Mouse (Mus musculus): ENCODE measurements at regions not wholly inside any gene's neighbourhood (a gene's known extent, or its start where the extent isn't known, plus 50 kb on each side); places are given as distances from the start of the nearest gene placed in this dataset.

DNA sequence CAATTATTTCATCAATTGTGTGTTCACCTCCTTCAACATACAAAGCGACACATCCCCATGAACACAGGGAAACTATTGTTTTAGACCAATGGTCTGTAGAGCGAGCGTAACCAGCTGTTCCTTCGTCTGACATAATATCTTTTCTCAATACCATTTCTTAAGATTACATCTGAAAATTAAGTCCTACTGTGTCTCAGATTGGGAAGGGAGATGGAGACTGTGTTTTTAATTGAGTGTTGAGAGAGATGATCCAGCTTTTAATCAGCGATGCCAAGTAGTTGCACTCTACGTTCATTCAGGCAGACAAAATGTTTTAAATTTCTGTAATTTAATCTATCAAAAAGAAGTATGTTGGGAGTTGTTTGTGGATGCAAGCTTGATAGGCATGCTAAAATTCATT, 445.3 kb downstream of the Hdgfl1 start:
- H3K9ac ChIP-seq, result no peak overlapping the region
- no peak overlapping the region for H3K4me2 ChIP-seq
- H3K9me3 ChIP-seq, result no peaks in the 10 kb centered on the region
- H3K27ac ChIP-seq, result no peak overlapping the region
- H3K36me3 ChIP-seq, result no peaks in the 10 kb centered on the region
- no peak overlapping the region for H3K4me3 ChIP-seq (replicated peaks)
- no peak for ATAC-seq (ENCODE audit: insufficient read depth, low FRiP score, low read depth)
- no peaks in the 10 kb centered on the region for H3K4me1 ChIP-seq
- no peaks in the 10 kb centered on the region for H3K27me3 ChIP-seq (replicated peaks)
- 86% methylated on average over 6 of the region's 6 CpGs for WGBS

DNA sequence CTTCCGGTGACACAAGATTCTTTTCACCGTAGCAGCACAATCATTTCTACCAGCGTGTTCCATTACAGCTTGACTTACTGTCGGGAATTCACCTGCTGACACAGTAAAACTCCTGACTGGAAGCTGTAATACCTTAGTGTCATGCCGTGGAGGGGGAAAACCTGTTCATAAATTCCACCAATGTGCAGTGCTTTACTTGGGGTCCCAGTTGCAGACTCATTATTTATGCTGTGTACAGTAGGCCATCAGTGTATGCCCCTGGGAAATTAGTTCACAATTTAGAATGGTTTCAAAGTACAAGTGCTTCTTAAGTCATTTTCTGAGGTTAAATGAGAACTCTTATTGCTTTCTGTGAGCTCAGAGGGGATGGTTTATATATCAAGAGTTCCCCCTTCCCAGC, 451.4 kb downstream of the Hdgfl1 start:
- Histone ChIP-seq H3K27me3 (replicated peaks) (no peaks in the 10 kb centered on the region), H3K9me3 (no peaks in the 10 kb centered on the region), H3K4me2 (no peak overlapping the region), H3K4me1 (no peaks in the 10 kb centered on the region), H3K4me3 (replicated peaks) (no peak overlapping the region), H3K36me3 (no peaks in the 10 kb centered on the region), H3K27ac (no peak overlapping the region), H3K9ac (no peak overlapping the region)
- 74% methylated on average over 5 of the region's 5 CpGs for WGBS
- ATAC-seq (ENCODE audit: insufficient read depth, low FRiP score, low read depth), result no peak

DNA sequence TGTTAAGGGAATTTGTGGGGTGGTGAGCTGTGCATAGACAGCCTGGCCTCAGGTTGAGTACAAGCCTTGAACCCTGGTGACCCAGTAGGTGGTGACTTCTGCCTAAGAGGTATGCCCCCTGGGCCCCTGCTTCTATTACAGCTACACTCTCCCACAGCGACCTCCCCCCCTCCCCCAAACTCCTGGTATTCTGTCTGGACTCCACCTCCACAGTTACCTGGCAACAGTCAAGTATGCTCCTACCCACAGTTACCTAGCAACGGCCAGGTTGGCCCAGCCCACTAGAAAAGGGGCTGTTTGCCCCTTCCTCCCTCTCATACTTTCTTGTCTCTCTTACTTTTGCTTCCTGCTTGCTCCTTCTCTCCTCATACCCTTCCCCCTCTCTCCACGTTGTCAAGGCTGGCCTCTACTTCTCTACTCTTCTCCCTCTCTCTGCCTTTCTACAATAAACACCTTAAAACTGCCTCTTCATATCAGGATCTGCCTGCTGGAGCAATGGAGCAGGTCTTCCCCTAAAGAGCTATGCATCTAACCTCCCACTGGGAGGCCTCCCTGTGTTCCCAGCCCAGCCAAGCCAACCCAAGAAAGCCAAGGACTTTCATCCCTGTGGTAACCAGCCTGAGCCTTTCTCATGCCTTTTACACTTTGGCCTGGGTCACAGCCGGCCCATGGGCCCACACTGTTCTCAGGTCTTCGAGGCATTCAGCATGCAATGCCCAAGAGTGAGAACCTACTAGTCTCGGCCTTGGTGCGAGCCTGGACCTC, 457.5 kb downstream of the Hdgfl1 start:
- Histone ChIP-seq H3K27ac (no peak overlapping the region), H3K36me3 (no peaks in the 10 kb centered on the region), H3K9me3 (no peaks in the 10 kb centered on the region), H3K4me2 (no peak overlapping the region), H3K4me1 (no peaks in the 10 kb centered on the region), H3K4me3 (replicated peaks) (no peak overlapping the region), H3K27me3 (replicated peaks) (no peaks in the 10 kb centered on the region), H3K9ac (no peak overlapping the region)
- no peak for ATAC-seq (ENCODE audit: insufficient read depth, low FRiP score, low read depth)
- 54% methylated on average over 7 of the region's 7 CpGs for WGBS

DNA sequence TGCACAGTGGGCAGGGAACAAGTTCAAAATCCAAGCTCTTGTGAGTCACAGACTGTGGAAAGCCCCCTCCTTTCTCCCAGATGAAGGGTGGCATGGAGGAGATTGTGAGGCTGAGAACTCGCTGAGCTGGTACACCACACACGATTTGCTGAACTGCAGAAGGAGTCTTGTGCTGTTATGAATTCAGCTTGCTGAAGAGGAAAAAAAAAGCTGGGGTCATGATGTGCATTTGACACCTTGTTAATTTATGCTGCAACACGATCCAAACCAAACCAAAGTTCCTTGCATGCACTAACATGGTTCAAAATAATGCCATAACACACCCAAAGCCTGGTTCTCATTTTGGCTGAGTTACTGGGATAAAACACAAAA, 485.9 kb downstream of the Hdgfl1 start:
- H3K27ac ChIP-seq, result no peak overlapping the region
- no peak for ATAC-seq (ENCODE audit: insufficient read depth, low FRiP score, low read depth)
- no peak overlapping the region for H3K4me2 ChIP-seq
- WGBS, result 60% methylated on average over 3 of the region's 3 CpGs
- H3K27me3 ChIP-seq (replicated peaks), result no peaks in the 10 kb centered on the region
- no peaks in the 10 kb centered on the region for H3K9me3 ChIP-seq
- no peaks in the 10 kb centered on the region for H3K4me1 ChIP-seq
- no peaks in the 10 kb centered on the region for H3K36me3 ChIP-seq
- H3K4me3 ChIP-seq (replicated peaks), result no peak overlapping the region
- H3K9ac ChIP-seq, result no peak overlapping the region

DNA sequence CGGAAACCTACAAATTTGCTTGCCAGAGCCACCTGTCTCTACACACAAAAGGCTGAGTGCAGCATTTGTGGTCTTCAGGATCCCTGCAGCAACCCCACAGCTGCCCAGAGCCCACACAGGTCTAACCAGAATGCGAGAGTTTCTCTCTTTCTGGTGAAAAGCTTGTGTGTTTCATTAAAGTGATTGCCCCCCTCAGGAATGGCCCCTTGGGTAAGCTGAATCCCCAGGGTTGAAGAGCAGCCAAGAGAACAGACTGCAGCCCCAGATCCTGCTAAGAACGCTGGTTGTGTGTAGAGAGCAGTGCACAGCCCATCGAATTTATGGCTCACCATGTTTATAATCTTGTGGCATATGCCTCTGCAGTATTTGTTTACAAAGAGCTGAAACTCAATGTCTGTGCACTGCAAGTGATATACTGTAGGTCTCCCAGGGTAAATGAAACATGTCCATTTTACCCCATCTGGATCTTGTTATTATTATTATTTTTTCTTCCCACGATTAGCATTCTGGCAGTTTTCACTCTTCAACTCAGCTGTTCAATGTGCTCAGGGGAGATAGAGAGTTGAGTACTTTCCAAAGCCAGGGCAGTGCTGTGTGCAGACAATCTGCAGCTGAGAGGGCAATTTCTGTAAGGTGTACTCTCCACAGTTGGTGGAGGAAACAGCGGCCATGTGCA, 486.4 kb downstream of the Hdgfl1 start:
- Histone ChIP-seq H3K4me2 (no peak overlapping the region), H3K4me1 (no peaks in the 10 kb centered on the region), H3K27ac (no peak overlapping the region), H3K9ac (no peak overlapping the region), H3K27me3 (replicated peaks) (no peaks in the 10 kb centered on the region), H3K4me3 (replicated peaks) (no peak overlapping the region), H3K9me3 (no peaks in the 10 kb centered on the region), H3K36me3 (no peaks in the 10 kb centered on the region)
- WGBS, result 48% methylated on average over 6 of the region's 6 CpGs
- no peak for ATAC-seq (ENCODE audit: insufficient read depth, low FRiP score, low read depth)

DNA sequence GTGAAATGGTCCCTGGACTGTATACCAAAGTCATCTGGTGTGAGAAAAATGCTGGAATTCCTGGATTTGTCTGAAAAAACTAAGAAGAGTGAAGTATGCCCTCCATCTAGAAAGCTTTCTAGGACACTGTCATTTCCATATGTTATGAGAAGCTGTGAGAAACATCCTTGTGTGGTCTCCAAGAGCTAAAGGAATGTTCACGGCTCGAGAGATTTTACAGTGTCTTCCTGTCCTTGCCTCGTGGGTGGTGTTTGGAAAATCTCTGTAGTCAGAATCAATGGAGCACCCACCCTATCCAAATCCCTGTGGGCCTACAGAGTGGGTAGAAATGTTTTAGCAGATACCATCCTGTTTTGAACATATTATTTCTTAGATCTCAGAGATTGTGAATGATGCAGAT, 487.7 kb downstream of the Hdgfl1 start:
- H3K4me3 ChIP-seq (replicated peaks), result no peak overlapping the region
- no peaks in the 10 kb centered on the region for H3K9me3 ChIP-seq
- WGBS, result 70% methylated on average over 3 of the region's 3 CpGs
- ATAC-seq (ENCODE audit: insufficient read depth, low FRiP score, low read depth), result no peak
- no peak overlapping the region for H3K27ac ChIP-seq
- no peaks in the 10 kb centered on the region for H3K4me1 ChIP-seq
- H3K4me2 ChIP-seq, result no peak overlapping the region
- no peaks in the 10 kb centered on the region for H3K36me3 ChIP-seq
- H3K9ac ChIP-seq, result no peak overlapping the region
- no peaks in the 10 kb centered on the region for H3K27me3 ChIP-seq (replicated peaks)

DNA sequence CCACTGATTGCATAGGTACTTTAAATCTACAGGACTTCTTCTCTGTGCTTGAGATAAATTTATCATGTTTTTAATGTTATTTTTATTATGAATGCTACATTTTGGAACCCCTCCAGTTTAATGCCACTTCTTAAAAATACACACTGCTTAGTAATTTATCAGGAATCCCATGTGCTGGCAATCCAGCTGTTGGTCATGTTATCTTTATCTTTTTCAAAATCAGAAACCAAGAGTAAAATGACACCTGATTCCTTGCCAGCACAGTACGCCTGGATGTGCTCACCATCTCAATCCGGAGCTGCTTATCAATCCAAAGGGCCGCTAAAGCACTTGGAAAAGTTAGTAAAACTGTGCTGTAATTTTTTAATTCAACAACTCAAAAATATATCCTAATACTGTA, 497.1 kb downstream of the Hdgfl1 start:
- Histone ChIP-seq H3K36me3 (no peaks in the 10 kb centered on the region), H3K27ac (no peak overlapping the region), H3K4me3 (replicated peaks) (no peak overlapping the region), H3K9me3 (no peaks in the 10 kb centered on the region), H3K4me1 (no peaks in the 10 kb centered on the region), H3K27me3 (replicated peaks) (no peaks in the 10 kb centered on the region), H3K9ac (no peak overlapping the region), H3K4me2 (no peak overlapping the region)
- WGBS, result 69% methylated on average over 3 of the region's 3 CpGs
- ATAC-seq (ENCODE audit: insufficient read depth, low FRiP score, low read depth), result no peak

DNA sequence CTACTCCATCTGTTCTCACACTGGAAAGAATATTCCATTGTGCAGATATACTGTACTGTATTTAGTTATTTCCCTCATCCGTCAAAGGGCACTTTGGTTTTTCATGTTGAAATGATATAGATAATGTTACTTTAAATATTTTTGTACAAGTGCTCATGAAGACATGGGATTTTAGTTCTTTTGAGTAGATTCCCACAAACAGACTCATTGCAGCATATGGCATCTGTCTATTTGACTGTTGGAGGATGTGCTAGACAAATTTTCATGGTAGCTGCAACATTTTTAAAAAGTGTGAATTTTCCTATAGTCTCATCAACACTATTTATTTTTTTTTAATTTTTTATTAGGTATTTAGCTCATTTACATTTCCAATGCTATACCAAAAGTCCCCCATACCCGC, 502.5 kb downstream of the Hdgfl1 start:
- no peak overlapping the region for H3K27ac ChIP-seq

DNA sequence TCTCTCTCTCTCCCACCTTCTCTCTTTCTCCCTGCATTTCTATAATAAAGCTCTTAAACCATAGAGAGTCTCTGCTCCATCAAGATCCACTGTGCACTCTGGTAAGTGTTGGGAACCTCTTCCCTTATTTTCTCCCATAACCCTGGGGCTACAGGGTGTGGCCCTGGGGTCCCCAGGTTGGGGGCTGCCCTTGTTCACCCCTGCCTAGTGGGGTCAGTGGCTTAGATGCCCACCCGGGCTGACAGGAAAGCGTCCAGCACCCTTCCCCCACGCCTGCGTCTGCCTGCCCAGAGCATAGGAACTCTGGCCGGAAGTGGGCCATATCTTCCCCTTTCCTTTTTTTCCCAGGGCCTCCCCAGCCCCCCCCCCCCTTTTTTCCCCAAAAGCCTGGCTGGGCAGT, 534.0 kb downstream of the Hdgfl1 start:
- 69% methylated on average over 5 of the region's 5 CpGs for WGBS
- Histone ChIP-seq H3K4me2 (no peak overlapping the region), H3K9me3 (no peaks in the 10 kb centered on the region), H3K9ac (no peak overlapping the region), H3K27ac (no peak overlapping the region), H3K4me3 (replicated peaks) (no peak overlapping the region), H3K4me1 (no peaks in the 10 kb centered on the region), H3K36me3 (no peaks in the 10 kb centered on the region), H3K27me3 (replicated peaks) (no peaks in the 10 kb centered on the region)
- no peak for ATAC-seq (ENCODE audit: insufficient read depth, low FRiP score, low read depth)

More for the DNA sequence above, 502.5 kb downstream of the Hdgfl1 start:
- no peak overlapping the region for H3K9ac ChIP-seq
- no peaks in the 10 kb centered on the region for H3K36me3 ChIP-seq
- no peak overlapping the region for H3K4me2 ChIP-seq
- H3K4me3 ChIP-seq (replicated peaks), result no peak overlapping the region
- H3K27me3 ChIP-seq (replicated peaks), result no peaks in the 10 kb centered on the region
- no peak for ATAC-seq (ENCODE audit: insufficient read depth, low FRiP score, low read depth)
- WGBS, result 80% methylated on average over 2 of the region's 2 CpGs
- no peaks in the 10 kb centered on the region for H3K9me3 ChIP-seq
- no peaks in the 10 kb centered on the region for H3K4me1 ChIP-seq

DNA sequence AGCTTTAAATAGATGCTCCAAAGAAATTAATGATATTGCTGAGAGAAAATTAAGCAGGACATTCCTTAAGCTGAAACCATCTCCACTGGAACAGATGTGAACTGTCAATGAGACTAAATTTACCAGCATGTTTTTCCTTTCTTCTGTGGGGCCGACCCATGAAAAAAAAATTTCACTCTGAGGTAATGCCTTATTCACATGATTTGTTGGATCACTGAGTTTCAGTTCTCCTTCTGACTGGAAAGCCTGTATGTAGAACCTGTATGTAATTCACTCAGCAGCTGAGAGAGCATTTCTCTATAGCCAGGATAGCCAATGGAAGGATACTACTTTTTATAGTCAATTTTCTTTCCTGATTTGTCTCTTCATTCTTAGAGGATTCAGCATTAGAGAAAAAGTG, 535.3 kb downstream of the Hdgfl1 start:
- WGBS, result 36% methylated on average over 1 of the region's 1 CpGs
- Histone ChIP-seq H3K27ac (no peak overlapping the region), H3K4me1 (no peaks in the 10 kb centered on the region), H3K4me3 (replicated peaks) (no peak overlapping the region), H3K36me3 (no peaks in the 10 kb centered on the region), H3K4me2 (no peak overlapping the region), H3K9ac (no peak overlapping the region), H3K9me3 (no peaks in the 10 kb centered on the region), H3K27me3 (replicated peaks) (no peaks in the 10 kb centered on the region)
- ATAC-seq (ENCODE audit: insufficient read depth, low FRiP score, low read depth), result no peak

DNA sequence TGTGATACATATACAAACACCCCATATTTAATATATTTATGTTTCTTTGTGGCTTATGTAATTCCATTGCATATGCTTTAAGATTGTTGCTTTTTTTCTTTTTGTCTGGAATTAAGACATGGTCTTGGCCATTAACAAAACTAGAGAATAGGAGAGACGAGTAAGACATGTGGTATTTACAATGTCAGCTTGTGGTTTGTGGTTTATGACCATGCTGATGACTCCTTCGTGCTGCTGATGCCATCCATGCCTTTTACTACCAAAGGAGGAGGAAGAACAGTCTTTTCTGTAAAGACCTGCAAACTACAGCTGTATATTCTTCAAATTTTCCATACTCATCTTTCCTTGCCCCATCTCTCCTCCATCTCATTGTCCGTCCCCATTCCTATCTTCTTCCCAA, 552.7 kb downstream of the Hdgfl1 start:
- Histone ChIP-seq H3K4me1 (no peaks in the 10 kb centered on the region), H3K4me3 (replicated peaks) (no peak overlapping the region), H3K9me3 (no peaks in the 10 kb centered on the region), H3K36me3 (no peaks in the 10 kb centered on the region), H3K4me2 (no peak overlapping the region), H3K27ac (no peak overlapping the region), H3K9ac (no peak overlapping the region), H3K27me3 (replicated peaks) (no peaks in the 10 kb centered on the region)
- 73% methylated on average over 3 of the region's 3 CpGs for WGBS
- ATAC-seq (ENCODE audit: insufficient read depth, low FRiP score, low read depth), result no peak

DNA sequence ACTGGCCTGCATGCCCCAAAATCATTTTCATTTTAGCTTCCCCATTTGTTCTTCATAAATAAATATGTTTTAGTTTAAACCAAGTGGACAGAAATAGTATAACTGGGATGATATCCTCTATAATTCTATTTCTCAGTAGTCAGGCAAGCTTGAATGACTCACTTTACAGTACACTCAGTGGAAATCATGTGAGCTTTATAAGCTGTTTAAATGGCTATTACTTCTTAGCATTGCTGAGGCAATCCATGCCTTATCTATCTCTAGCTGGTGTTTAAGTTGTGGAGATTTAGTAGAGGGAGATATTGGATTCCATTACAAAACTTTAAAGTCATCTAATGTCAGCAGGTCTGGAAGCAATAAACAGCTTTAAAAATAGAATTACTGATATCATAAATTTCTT, 553.4 kb downstream of the Hdgfl1 start:
- ATAC-seq (ENCODE audit: insufficient read depth, low FRiP score, low read depth), result no peak
- Histone ChIP-seq H3K27ac (no peak overlapping the region), H3K4me3 (replicated peaks) (no peak overlapping the region), H3K4me1 (no peaks in the 10 kb centered on the region), H3K9me3 (no peaks in the 10 kb centered on the region), H3K36me3 (no peaks in the 10 kb centered on the region), H3K9ac (no peak overlapping the region), H3K4me2 (no peak overlapping the region), H3K27me3 (replicated peaks) (no peaks in the 10 kb centered on the region)
